16 mouse cellular contexts compared by ENCODE assay signal in genomic region chr8:97857252-97857651, GRCm38 (mm10).
DNase-seq lines count a peak whose midpoint lies in the region; ATAC-seq and TF ChIP-seq lines count a peak whose summit lies in the region.
"Had no signal": no experiment of that assay in that cellular context is flagged by ENCODE, and none has a peak within 500 bp of the region (broad histone marks: within the 10 kb centered on the region; RNA-seq: fewer than 3 reads in every experiment).

No protein-coding gene starts in this region.

- H3K27me3 ChIP-seq in forebrain, embryonic 14.5 days (replicated peaks; ENCODE audit: control insufficient read depth, insufficient read depth, low read length), result no peaks in the 10 kb centered on the region
- no peaks in the 10 kb centered on the region for H3K27me3 ChIP-seq in forebrain, postnatal 0 days (ENCODE audit: insufficient read depth, low read length)
- H3K27me3 ChIP-seq in forebrain, embryonic 16.5 days (replicated peaks; ENCODE audit: control insufficient read depth, insufficient read depth, low read length), result no peaks in the 10 kb centered on the region
- H3K27me3 ChIP-seq in forebrain, embryonic 11.5 days (ENCODE audit: control insufficient read depth, insufficient read depth, low read length), result no peaks in the 10 kb centered on the region
- H3K27me3 ChIP-seq: embryonic facial prominence, embryonic 12.5 days had no signal

- WGBS in forebrain, embryonic 14.5 days, result 80% methylated on average over 1 of the region's 1 CpGs
- WGBS in forebrain, postnatal 0 days, result 65% methylated on average over 1 of the region's 1 CpGs
- WGBS in forebrain, embryonic 16.5 days, result 68% methylated on average over 1 of the region's 1 CpGs
- 82% methylated on average over 1 of the region's 1 CpGs for WGBS in forebrain, embryonic 11.5 days

- no peak overlapping the region for H3K9ac ChIP-seq in forebrain, embryonic 14.5 days (ENCODE audit: low read length)
- H3K9ac ChIP-seq in forebrain, postnatal 0 days, result no peak overlapping the region
- H3K9ac ChIP-seq in forebrain, embryonic 16.5 days (replicated peaks; ENCODE audit: low read depth, low read length), result no peak overlapping the region
- H3K9ac ChIP-seq in forebrain, embryonic 11.5 days (ENCODE audit: low read length), result no peak overlapping the region
- H3K9ac ChIP-seq: embryonic facial prominence, embryonic 12.5 days had no signal

- no peaks in the 10 kb centered on the region for H3K9me3 ChIP-seq in forebrain, embryonic 14.5 days (replicated peaks; ENCODE audit: control insufficient read depth, low read length)
- H3K9me3 ChIP-seq in forebrain, postnatal 0 days (ENCODE audit: low read length), result no peaks in the 10 kb centered on the region
- H3K9me3 ChIP-seq in forebrain, embryonic 16.5 days (ENCODE audit: control insufficient read depth, low read length), result no peaks in the 10 kb centered on the region
- H3K9me3 ChIP-seq in forebrain, embryonic 11.5 days (ENCODE audit: control insufficient read depth, low read length), result no peaks in the 10 kb centered on the region
- H3K9me3 ChIP-seq: embryonic facial prominence, embryonic 10.5 days; embryonic facial prominence, embryonic 12.5 days had no signal

- no peak for TF ChIP-seq CTCF in forebrain, postnatal 0 days (IDR thresholded peaks at IDR 0.05; ENCODE audit: low read depth)
- no peak for TF ChIP-seq CTCF in brain, embryonic 14.5 days (IDR thresholded peaks at IDR 0.05; ENCODE audit: borderline replicate concordance, extremely low read depth, insufficient read depth, insufficient read length)

- H3K36me3 ChIP-seq in forebrain, embryonic 14.5 days (ENCODE audit: control insufficient read depth, insufficient read depth, low read length), result no peaks in the 10 kb centered on the region
- no peaks in the 10 kb centered on the region for H3K36me3 ChIP-seq in forebrain, postnatal 0 days (ENCODE audit: insufficient read depth)
- H3K36me3 ChIP-seq in forebrain, embryonic 16.5 days (ENCODE audit: control insufficient read depth, insufficient read depth), result no peaks in the 10 kb centered on the region
- no peaks in the 10 kb centered on the region for H3K36me3 ChIP-seq in forebrain, embryonic 11.5 days (ENCODE audit: control insufficient read depth, insufficient read depth, low read length)
- H3K36me3 ChIP-seq: embryonic facial prominence, embryonic 10.5 days; embryonic facial prominence, embryonic 12.5 days had no signal

- H3K4me1 ChIP-seq in forebrain, embryonic 14.5 days (ENCODE audit: control insufficient read depth, insufficient read depth, low read length), result no peaks in the 10 kb centered on the region
- no peaks in the 10 kb centered on the region; the same call in 1 of the 2 replicates for H3K4me1 ChIP-seq in forebrain, postnatal 0 days (ENCODE audit: insufficient read depth)
- no peaks in the 10 kb centered on the region for H3K4me1 ChIP-seq in forebrain, embryonic 16.5 days (replicated peaks; ENCODE audit: control insufficient read depth, insufficient read depth, low read length)
- H3K4me1 ChIP-seq in forebrain, embryonic 11.5 days (replicated peaks; ENCODE audit: control insufficient read depth, insufficient read depth, low read length), result no peaks in the 10 kb centered on the region
- H3K4me1 ChIP-seq: embryonic facial prominence, embryonic 10.5 days; embryonic facial prominence, embryonic 12.5 days had no signal

- no peak overlapping the region for H3K4me3 ChIP-seq in forebrain, embryonic 14.5 days (ENCODE audit: low read depth, low read length)
- H3K4me3 ChIP-seq in forebrain, postnatal 0 days (ENCODE audit: low read depth, low read length), result no peak overlapping the region
- no peak overlapping the region for H3K4me3 ChIP-seq in forebrain, embryonic 16.5 days (replicated peaks; ENCODE audit: low read length)
- no peak overlapping the region for H3K4me3 ChIP-seq in forebrain, embryonic 11.5 days (ENCODE audit: low read depth, low read length)
- H3K4me3 ChIP-seq: embryonic facial prominence, embryonic 10.5 days; embryonic facial prominence, embryonic 12.5 days had no signal

- no peak overlapping the region for H3K27ac ChIP-seq in forebrain, embryonic 14.5 days (ENCODE audit: low read depth, low read length)
- no peak overlapping the region for H3K27ac ChIP-seq in forebrain, postnatal 0 days (ENCODE audit: low read depth, low read length)
- no peak overlapping the region for H3K27ac ChIP-seq in forebrain, embryonic 16.5 days (ENCODE audit: low read length)
- no peak overlapping the region for H3K27ac ChIP-seq in forebrain, embryonic 11.5 days (ENCODE audit: low read depth, low read length)
- H3K27ac ChIP-seq: embryonic facial prominence, embryonic 10.5 days; embryonic facial prominence, embryonic 12.5 days had no signal

- peak; percentile 20 for DNase-seq in forebrain, embryonic 14.5 days (ENCODE audit: low spot score)
- no peak for DNase-seq in forebrain, postnatal 0 days
- no peak for DNase-seq in forebrain, embryonic 11.5 days (ENCODE audit: low spot score)
- DNase-seq in brain, embryonic 14.5 days (ENCODE audit: low read depth), result peak; percentile 61
- DNase-seq in neural tube, embryonic 10.5 days (ENCODE audit: extremely low spot score, low spot score), result no peak
- DNase-seq: adrenal gland, adult 2 months; adrenal gland, postnatal 10 days; adrenal gland, postnatal 25 days; cerebellum, adult 11-12 months; cerebellum, adult 2 months; cerebellum, adult 9-10 months; cerebellum, postnatal 10 days; cerebellum, postnatal 25 days had no signal

- no peak overlapping the region for H3K4me2 ChIP-seq in forebrain, embryonic 14.5 days (ENCODE audit: low read length)
- no peak overlapping the region for H3K4me2 ChIP-seq in forebrain, postnatal 0 days (ENCODE audit: low read depth)
- H3K4me2 ChIP-seq in forebrain, embryonic 16.5 days (ENCODE audit: low read length), result no peak overlapping the region
- no peak overlapping the region for H3K4me2 ChIP-seq in forebrain, embryonic 11.5 days (ENCODE audit: low read depth, low read length, severe bottlenecking)
- H3K4me2 ChIP-seq: embryonic facial prominence, embryonic 12.5 days had no signal

- ATAC-seq in forebrain, embryonic 14.5 days, result peak; percentile 61; the same call in 1 of the 2 replicates
- no peak for ATAC-seq in forebrain, postnatal 0 days
- peak; percentile 78 for ATAC-seq in forebrain, embryonic 16.5 days
- no peak for ATAC-seq in forebrain, embryonic 11.5 days (replicated peaks; ENCODE audit: low FRiP score)

- TF ChIP-seq POLR2A in brain, embryonic 14.5 days (IDR thresholded peaks at IDR 0.05; ENCODE audit: borderline replicate concordance, extremely low read depth, insufficient read depth, insufficient read length, poor library complexity, severe bottlenecking), result no peak

Comparison
In these comparisons a context has a peak if more than half of its experiments do, and no peak if none do; other contexts are left out.
1. ATAC-seq: peak in forebrain, embryonic 14.5 days (single experiment) and forebrain, embryonic 16.5 days (single experiment); none in forebrain, postnatal 0 days (single experiment) and forebrain, embryonic 11.5 days (single experiment).
2. DNase-seq: peak in forebrain, embryonic 14.5 days (single experiment) and brain, embryonic 14.5 days (single experiment); none in forebrain, postnatal 0 days (single experiment), forebrain, embryonic 11.5 days (single experiment) and neural tube, embryonic 10.5 days (single experiment).